Mouse (Mus musculus): Measurements from ENCODE around the gene Laptm4a. TPM values are rescaled to one million over a fixed set of nuclear protein-coding genes. Genes with fewer than 3 reads are reported as not detected.

Laptm4a gene
- total RNA-seq, 1 experiment from 2014 or later = 378 TPM

DNA sequence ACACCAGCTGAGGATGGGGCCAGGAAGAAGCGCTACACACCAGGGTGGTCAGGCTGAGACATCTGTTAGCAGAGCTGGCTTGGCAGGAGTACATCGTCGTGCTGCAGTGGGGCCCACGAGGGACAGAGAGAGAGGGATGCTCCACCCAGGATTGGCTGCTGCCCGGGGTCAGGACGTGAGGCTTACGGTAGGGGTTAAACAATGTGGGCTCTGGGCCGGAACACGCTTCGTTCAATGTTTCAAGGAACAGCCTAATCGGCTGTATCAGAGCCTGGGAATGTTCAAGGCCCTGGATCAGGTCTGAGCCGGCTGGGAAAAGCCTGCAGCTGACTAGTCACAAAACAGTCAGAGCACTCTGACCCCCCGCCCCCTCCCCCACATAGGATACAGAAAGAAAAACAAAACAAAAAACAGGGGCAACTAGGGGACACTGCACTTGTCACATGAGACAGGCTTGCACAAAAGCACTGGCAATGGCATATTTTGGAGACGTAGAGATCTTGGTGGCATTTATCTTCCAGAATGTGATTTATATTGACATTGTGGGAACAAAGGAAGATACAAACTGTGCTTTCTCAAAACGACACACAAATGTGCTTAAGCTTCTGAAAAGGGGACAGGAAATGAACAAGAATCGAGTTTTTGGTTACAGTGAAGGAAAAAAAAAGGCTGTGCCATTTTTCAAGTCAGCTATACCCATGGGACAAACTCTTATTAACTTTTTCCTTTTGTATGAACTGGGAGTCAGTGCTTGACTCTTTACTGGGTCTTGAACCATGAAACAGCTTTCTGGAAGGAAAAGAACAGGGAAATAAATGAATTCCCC lies 8.4 kb upstream of the Laptm4a start:
- DNase-seq = peak; percentile 76

GRCm38 (mm10) chr12:8913701-8914340 lies 7.6 kb upstream of the Laptm4a start:
- peak; percentile 60 for DNase-seq

DNA sequence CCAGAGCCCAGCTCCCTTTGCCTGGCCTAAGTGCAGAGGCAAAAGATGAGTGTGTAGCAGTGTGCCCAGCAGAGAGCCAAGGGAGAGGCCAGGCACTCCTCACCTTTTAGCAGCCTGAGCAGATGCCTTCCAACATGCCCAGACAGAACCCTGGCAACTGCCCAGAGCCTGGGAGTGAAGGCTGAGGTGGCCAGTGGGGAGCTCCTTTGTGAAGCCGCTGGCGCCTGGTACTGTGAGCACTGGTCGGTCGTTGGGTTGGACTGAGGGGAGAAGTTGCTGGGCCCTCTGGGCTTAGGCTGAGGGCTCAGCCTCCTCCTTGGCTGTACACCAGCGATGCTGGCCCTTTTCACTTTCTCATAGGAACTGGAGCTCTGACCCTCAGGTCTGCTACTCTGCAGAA lies 5.1 kb upstream of the Laptm4a start:
- peak; percentile 81 for DNase-seq

DNA sequence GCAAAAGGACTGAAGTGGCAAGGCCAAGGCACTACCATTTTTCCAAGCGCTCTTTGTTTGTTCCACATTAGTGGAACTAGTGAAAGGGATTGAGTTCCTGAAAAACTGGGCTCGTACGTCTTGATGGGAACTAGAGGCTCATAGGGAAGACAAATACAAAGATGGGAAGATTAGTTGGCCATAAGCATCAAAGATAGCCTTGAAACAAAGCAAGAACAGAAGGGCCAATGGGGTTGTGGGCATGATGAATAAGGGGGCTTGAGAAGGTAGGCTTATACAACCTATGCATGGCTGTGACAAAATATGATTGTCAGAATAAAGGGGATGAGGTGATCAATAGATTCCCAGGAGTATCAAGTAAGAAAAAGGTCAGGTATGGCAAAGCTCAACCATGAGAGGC lies 2.2 kb upstream of the Laptm4a start:
- no peak for DNase-seq

- DNase-seq = no peak
Measured at GRCm38 (mm10) chr12:8920996-8921393, 469 bp upstream of the Laptm4a start.

DNA sequence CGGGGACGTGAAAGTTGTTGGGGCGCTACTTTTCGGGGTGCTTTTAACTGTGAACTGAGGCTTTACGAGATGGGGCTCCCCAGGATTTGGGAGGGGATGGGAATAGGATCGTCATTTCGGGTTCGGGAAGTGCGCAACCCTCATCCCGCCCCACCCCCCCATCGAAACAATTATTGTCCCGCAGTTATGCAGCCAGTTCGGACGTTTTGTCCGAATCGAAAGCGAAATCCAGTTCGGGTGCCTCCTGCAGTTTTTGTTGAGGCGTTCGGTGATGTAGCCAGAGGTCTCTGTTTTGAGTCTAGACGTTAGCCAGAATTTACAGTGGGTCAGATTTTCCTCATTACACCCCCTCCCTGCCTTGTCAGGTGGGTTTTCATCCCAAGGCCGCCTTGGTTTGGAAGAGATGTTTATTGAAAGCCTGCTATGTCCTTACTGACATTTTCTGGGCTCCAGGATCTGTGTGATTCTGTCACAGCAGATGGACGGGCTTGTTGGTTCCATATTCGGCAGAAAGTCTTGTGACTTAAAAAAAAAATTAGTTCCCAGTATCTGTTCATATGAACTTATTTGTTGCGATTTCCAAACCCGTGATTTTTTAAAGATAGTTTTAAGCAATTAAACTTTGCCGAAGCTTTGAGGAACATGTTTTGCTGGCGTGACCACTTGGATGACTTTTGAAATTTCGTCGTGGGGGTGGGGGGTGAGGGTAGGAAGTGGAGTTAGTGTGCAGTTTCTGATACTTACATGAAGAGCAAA lies 1.1 kb downstream of the Laptm4a start:
- no peak for DNase-seq

- no peak for DNase-seq
Measured at GRCm38 (mm10) chr12:8923125-8923410, 1.6 kb downstream of the Laptm4a start.

- DNase-seq = no peak
Measured at GRCm38 (mm10) chr12:8923603-8924002, 2.1 kb downstream of the Laptm4a start.

- DNase-seq = no peak
Measured at GRCm38 (mm10) chr12:8927652-8928051, 6.2 kb downstream of the Laptm4a start.

GRCm38 (mm10) chr12:8928766-8929165 lies 7.3 kb downstream of the Laptm4a start:
- no peak for DNase-seq

GRCm38 (mm10) chr12:8931083-8931482 lies 9.6 kb downstream of the Laptm4a start:
- no peak for DNase-seq

DNA sequence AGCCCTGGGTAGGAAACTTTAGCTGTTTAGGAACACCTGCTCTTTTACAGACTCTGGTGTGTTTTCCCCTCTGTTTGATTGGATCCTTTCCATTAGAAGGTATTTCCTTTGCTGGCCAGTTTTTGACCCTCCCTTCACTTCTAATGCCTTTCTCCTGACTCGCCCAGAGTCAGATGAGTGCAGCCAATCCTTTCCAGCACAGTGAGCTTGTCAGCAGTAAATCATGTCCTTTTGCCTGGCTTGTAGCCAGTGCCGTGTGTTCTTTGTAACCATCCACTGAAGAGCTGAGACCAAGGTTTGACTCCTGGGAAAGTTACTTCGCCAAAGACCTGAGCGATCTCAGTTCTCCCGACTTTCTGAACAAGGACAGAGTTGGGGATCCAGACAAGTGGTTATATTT lies 13.9 kb downstream of the Laptm4a start:
- DNase-seq = peak; percentile 75

GRCm38 (mm10) chr12:8936210-8936609 lies 14.7 kb downstream of the Laptm4a start:
- DNase-seq = peak; percentile 35

DNA sequence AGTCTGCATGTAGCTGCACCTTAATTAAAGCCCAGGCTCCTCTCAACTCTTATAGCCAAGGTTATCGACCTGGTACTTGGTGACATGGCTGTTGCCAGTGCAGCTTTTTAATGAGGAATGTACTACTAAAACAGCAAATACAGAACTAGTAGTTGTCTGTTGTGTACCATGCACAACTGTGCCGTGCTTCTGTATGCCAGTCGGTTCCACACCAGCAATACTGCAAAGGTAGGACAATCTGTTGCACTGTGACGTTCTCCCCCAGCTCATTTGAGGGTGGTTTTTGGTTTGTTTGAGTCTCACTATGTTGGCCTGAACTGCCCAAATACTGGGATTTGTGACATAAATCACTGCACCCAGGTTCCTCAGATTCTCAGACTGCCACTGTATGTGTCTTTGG lies 18.0 kb downstream of the Laptm4a start:
- no peak for DNase-seq

GRCm38 (mm10) chr12:8940011-8941005 lies 18.8 kb downstream of the Laptm4a start:
- DNase-seq = no peak

DNA sequence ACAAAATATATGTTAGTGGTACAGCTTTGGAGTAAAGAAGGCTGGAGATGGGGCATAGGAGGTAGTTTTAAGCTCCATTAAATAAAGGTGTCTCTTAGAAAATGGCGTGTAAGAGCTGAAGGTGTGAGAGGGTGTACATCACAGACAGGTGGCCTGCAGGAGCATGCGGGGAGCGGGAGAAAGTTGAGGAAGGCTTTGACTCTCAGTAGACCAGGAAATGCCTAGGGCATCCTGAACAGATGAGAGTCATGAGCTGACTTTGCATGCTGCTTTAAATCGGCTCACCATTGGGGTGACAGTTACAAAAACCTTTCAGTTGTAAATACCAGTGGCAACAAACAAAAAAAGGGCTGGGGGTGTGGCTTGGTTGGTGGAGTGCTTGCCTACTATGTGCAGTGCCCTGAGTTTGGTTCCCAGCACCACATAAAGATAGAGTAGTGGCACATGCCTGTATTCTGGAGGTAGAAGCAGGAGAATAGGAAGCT lies 19.7 kb downstream of the Laptm4a start:
- no peak for DNase-seq

GRCm38 (mm10) chr12:8941699-8942392 lies 20.4 kb downstream of the Laptm4a start:
- no peak for DNase-seq

GRCm38 (mm10) chr12:8947163-8947562 lies 25.7 kb downstream of the Laptm4a start:
- DNase-seq = no peak

- peak; percentile 86 for DNase-seq
Measured at GRCm38 (mm10) chr12:8947714-8948464, 26.4 kb downstream of the Laptm4a start, which contains the start of gene Matn3. TSS of gene Matn3 (plus strand) at chr12:8947929.

GRCm38 (mm10) chr12:8953136-8953535 lies 31.7 kb downstream of the Laptm4a start:
- no peak for DNase-seq

All from adrenal gland, postnatal 14 days (tissue).